Mouse (Mus musculus) left cerebral cortex, adult 2 months (tissue): ENCODE results near the gene Wdr26. TPM values are rescaled to one million over a fixed set of nuclear protein-coding genes. Genes with fewer than 3 reads are reported as not detected.
A peak's percentile ranks its signal among the peaks of the same experiment; 100 is the strongest.

ENCODE experiments used
- DNase-seq, 2 experiments: peaks; one replicate each; pipeline ENCODE4 v3.0.0; 2021 to 2022; ENCODE audit warnings: low spot score in 2 of 2, mixed read lengths in 1 of 2; ENCODE audit errors: extremely low spot score in 1 of 2
- H3K27ac ChIP-seq: fragments of 200-600 bp; 2 replicates; pipeline ENCODE4 v1.8.1; 2022
- H3K4me3 ChIP-seq: fragments of 200-600 bp; 2 replicates; pipeline ENCODE4 v1.8.1; 2022
- CTCF ChIP-seq: fragments of 200-600 bp; IDR thresholded peaks from 2 replicates; pipeline ENCODE4 v1.8.1; 2022; ENCODE audit warnings: antibody characterized with exemption, mild to moderate bottlenecking, moderate library complexity
- intact Hi-C: fragments of 180-260 bp; cut with DNase I; formaldehyde crosslinking; loops from one replicate; pipeline ENCODE4 v1.15.1; 2025
- total RNA-seq, 2 experiments: library from RNA; stranded (reverse); gene quantifications; 2 replicates each; pipeline ENCODE4 v1.2.3; 2021

The Wdr26 gene
- total RNA-seq, 2 experiments from 2014 or later: 105 to 110 TPM

DNA sequence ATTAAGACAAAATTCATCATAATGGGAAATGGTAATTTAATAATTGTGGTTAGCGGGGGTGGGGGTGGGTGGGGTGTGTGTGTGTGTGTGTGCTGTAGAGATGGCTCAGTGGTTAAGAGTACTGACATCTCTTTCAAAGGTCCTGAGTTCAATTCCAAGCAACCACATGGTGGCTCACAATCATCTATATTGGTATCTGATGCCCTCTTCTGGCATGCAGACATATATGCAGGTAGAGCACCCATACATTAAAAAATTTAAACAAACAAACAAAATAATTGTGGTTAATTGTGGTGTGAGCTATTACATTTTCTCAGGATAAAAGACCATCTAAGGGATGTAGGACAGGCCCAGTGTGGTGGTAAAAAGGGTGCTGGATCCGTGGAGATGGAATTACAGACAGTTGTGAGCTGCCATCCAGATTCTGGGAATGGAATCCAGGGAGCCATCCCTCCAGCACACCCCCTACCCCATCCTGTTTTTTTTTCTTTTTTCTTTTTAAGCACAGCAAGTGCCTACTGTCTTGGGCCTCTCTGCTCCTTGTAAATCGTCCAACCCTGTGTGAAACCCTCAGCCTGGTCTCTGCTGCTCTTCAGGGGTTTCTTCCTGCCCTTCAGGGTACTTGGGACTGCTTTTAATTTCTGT lies 62.3 kb downstream of the Wdr26 start:
- no peak overlapping the region for H3K27ac ChIP-seq
- no peak; the same call in none of the 2 replicates for TF ChIP-seq CTCF
- no peak for DNase-seq
- intact Hi-C loops: loop anchor here (5.0 kb wide), 1 partner anchor 337 kb away; the partner anchor contains the start of gene H3f3a
- H3K4me3 ChIP-seq: no peak overlapping the region

DNA sequence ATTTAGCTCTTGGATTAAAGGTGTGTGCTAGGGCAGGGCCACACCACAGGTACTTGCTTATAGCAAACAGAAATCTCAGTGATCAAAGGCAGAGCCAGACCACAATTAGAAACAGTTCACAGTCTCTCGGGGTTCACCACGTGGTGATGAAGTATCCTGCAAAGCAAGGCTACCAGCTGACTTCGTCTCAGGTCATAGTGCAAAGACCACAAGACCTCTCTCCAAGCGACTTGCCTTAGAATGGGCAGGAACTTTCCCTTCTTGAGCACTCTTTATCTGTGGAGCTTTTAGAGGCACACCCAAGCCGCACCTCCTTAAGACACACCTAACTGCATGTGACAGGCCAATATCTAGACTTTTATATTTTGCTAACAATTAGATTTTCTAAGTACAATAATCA lies 63.3 kb downstream of the Wdr26 start:
- no peak for DNase-seq
- H3K4me3 ChIP-seq: no peak overlapping the region
- no peak for TF ChIP-seq CTCF
- no peak overlapping the region for H3K27ac ChIP-seq
- intact Hi-C loops: no loop called here

DNA sequence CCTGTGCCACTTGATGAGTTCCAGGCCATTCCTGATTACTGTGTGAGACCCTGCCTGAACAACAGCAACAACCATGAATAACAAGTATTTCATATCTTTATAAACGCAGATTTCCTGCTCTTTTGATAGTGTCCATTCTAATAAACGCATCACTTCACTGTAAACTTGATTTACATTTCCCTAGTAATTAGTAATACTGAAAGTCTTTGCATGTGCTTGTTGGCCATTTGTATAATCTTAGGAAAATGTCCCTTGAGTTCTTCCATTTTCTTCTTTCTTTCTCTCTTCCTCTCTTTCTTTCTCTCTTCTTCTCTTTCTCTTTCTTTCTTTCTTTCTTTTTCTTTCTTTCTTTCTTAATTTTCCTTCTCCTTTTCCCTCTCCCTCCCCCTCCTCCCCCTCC lies 65.6 kb downstream of the Wdr26 start:
- Histone ChIP-seq H3K27ac (no peak overlapping the region), H3K4me3 (no peak overlapping the region)
- TF ChIP-seq CTCF: no peak
- DNase-seq: no peak
- intact Hi-C loops: no loop called here

DNA sequence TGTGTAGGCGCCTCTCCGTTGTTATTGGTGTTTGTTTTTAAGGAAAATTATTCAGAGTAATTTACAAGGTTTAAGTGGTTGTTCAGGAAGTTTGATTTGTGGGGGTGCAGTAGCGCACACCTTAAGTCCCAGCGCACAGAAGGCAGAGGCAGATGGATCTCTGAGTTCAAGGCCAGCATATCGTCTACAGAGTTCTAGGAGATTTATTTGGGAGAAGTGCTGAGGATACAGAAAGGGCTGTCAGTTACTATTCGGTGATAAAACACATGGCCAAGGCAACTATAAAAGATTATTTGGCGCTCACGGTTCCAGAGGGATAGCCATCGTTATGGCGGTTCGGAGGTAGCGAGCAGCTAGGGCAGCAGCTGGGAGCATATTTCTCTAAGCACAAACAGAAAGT lies 66.8 kb downstream of the Wdr26 start:
- TF ChIP-seq CTCF: no peak
- H3K4me3 ChIP-seq: peak overlapping the region; percentile 61
- no peak for DNase-seq
- intact Hi-C loops: no loop called here
- H3K27ac ChIP-seq: peak overlapping the region; percentile 78

GRCm38 (mm10) chr1:181143950-181144836 lies 67.6 kb downstream of the Wdr26 start, which contains the start of the genes Nvl and Cnih4:
Nvl (minus strand) TSS chr1:181144204.
Cnih4 (plus strand) TSS chr1:181144693.
- no peak for TF ChIP-seq CTCF
- Histone ChIP-seq H3K27ac (peak within 1 kb of the TSS; percentile 78), H3K4me3 (peak within 1 kb of the TSS; percentile 61)
- peak; percentile 92 to 95 for DNase-seq
- intact Hi-C loops: no loop called here

DNA sequence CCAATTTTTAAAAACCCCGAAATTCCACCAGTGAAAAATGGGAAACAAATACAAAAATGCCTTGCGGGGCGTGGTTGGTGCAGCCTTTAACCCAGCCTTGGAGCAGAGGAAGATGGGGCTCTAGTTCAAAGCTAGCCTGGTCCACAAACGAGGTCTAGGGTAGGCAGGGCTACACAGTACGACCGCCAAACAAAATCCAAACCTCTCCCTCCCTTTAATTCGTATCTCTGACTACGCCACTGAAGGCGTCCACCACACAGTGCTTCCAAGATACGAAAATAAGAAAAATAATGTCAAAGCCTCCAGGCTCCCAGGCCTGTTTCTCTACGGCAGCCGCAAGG lies 68.2 kb downstream of the Wdr26 start:
- no peak for DNase-seq
- H3K27ac ChIP-seq: peak overlapping the region; percentile 67; the same call in 1 of the 2 replicates
- TF ChIP-seq CTCF: no peak
- H3K4me3 ChIP-seq: peak overlapping the region; percentile 61
- intact Hi-C loops: no loop called here

DNA sequence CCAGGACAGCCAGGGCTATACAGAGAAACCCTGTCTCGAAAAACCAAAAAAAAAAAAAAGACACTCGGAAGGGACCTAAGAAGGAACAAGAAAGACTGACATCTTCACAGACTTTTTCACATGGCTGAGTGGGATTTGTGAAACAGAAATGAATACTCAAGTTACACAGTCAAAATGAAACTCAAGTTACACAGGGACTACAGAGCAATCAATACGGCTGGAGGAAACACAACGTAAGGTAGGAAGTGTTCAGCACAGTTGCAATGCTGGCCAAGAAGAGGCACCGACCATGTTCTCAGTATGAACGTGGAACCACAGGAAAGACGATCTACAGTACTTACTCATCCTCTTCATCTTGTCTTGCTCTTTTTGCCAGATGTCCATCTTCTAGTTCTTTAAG lies 73.1 kb downstream of the Wdr26 start:
- Histone ChIP-seq H3K4me3 (no peak overlapping the region), H3K27ac (no peak overlapping the region)
- DNase-seq: no peak
- intact Hi-C loops: no loop called here
- TF ChIP-seq CTCF: no peak

GRCm38 (mm10) chr1:181131915-181132314 lies 79.9 kb downstream of the Wdr26 start:
- no peak for DNase-seq
- intact Hi-C loops: no loop called here
- Histone ChIP-seq H3K27ac (no peak overlapping the region), H3K4me3 (no peak overlapping the region)
- no peak for TF ChIP-seq CTCF

GRCm38 (mm10) chr1:181126766-181127165 lies 85.0 kb downstream of the Wdr26 start:
- Histone ChIP-seq H3K27ac (no peak overlapping the region), H3K4me3 (no peak overlapping the region)
- intact Hi-C loops: loop anchor here (5.0 kb wide), 1 partner anchor 66 kb away; no protein-coding TSS in a partner anchor
- no peak for TF ChIP-seq CTCF
- no peak for DNase-seq

- H3K27ac ChIP-seq: no peak overlapping the region
- intact Hi-C loops: loop anchor here (5.0 kb wide), 1 partner anchor 66 kb away; no protein-coding TSS in a partner anchor
- H3K4me3 ChIP-seq: no peak overlapping the region
- no peak for TF ChIP-seq CTCF
- DNase-seq: no peak
Measured at GRCm38 (mm10) chr1:181125916-181126315, 85.9 kb downstream of the Wdr26 start.

GRCm38 (mm10) chr1:181124145-181124544 lies 87.7 kb downstream of the Wdr26 start:
- no peak for TF ChIP-seq CTCF
- no peak overlapping the region for H3K4me3 ChIP-seq
- intact Hi-C loops: no loop called here
- no peak for DNase-seq
- H3K27ac ChIP-seq: no peak overlapping the region

Other genes with a start within 250 kb of the Wdr26 start
- 10 to 100 TPM; 29.5 to 32.1 TPM for gene Ephx1, start 191.1 kb downstream of the Wdr26 start, total RNA-seq
- gene 9130409I23Rik, start 160.8 kb downstream of the Wdr26 start, total RNA-seq: not detected
- 10 to 100 TPM; 34.4 to 36.5 TPM for gene Nvl, start 67.8 kb downstream of the Wdr26 start, total RNA-seq
- 10 to 100 TPM; 27.3 to 29.0 TPM for gene Cnih4, start 67.3 kb downstream of the Wdr26 start, total RNA-seq
- gene Cnih3, start 140.6 kb upstream of the Wdr26 start, total RNA-seq: 10 to 100 TPM; 76.9 to 78.0 TPM